Mouse (Mus musculus) lung, embryonic 15.5 days (tissue): ENCODE results near the gene Osbpl5. TPM values are rescaled to one million over a fixed set of nuclear protein-coding genes. Genes with fewer than 3 reads are reported as not detected.
"Not testable (repeated sequence)": the region's sequence is repeated elsewhere in the genome, so short reads cannot be mapped to it uniquely, and the experiment has no call there.

Experiments used
- ATAC-seq: fragments of 200-750 bp; cut with Nextera tagmentation; 2 replicates; pipeline ENCODE4 v1.8.0; 2017; ENCODE audit warnings: moderate number of reproducible peaks, borderline replicate concordance; ENCODE audit not compliant: low FRiP score, low TSS enrichment; ENCODE audit errors: extremely low read depth
- H3K27ac ChIP-seq: fragments of 300-500 bp; sonication (generic); 2 replicates; pipeline ENCODE4 v1.5.1; 2015; ENCODE audit warnings: moderate library complexity, mild to moderate bottlenecking, inconsistent platforms
- H3K27me3 ChIP-seq: fragments of 300-500 bp; sonication (generic); 2 replicates; pipeline ENCODE4 v1.6.1; 2015; ENCODE audit warnings: inconsistent platforms
- H3K36me3 ChIP-seq: fragments of 300-500 bp; sonication (generic); 2 replicates; pipeline ENCODE4 v1.6.1; 2015; ENCODE audit warnings: inconsistent platforms
- H3K4me1 ChIP-seq: fragments of 300-500 bp; sonication (generic); 2 replicates; pipeline ENCODE4 v1.6.1; 2015; ENCODE audit warnings: inconsistent platforms
- H3K4me2 ChIP-seq: fragments of 300-500 bp; sonication (generic); 2 replicates; pipeline ENCODE4 v1.6.1; 2015; ENCODE audit warnings: inconsistent platforms, mild to moderate bottlenecking, moderate library complexity
- H3K4me3 ChIP-seq: fragments of 300-500 bp; sonication (generic); 2 replicates; pipeline ENCODE4 v1.5.1; 2015; ENCODE audit warnings: mild to moderate bottlenecking, inconsistent platforms
- H3K9ac ChIP-seq: fragments of 300-500 bp; sonication (generic); 2 replicates; pipeline ENCODE4 v1.6.1; 2015; ENCODE audit warnings: inconsistent platforms
- H3K9me3 ChIP-seq: fragments of 300-500 bp; sonication (generic); 2 replicates; pipeline ENCODE4 v1.6.1; 2016; ENCODE audit warnings: inconsistent platforms
- WGBS: fragments of 180-500 bp; shearing (Covaris S2); methylation state at CpG from one replicate; pipeline ENCODE4 v1.1.7; 2015; 5-methylcytosine and 5-hydroxymethylcytosine counted together
- microRNA-seq: library from miRNA; unstranded; fragments of <30 nt; microRNA quantifications from one replicate; pipeline ENCODE4, GENCODE M21; 2016
- polyA plus RNA-seq: library from polyadenylated mRNA; unstranded; fragments of >200 nt; fragmentation: Nextera tagmentation; extraction: Ambion mirVana; gene quantifications from 2 replicates; pipeline ENCODE4 v1.2.1, GENCODE M21; 2015

Osbpl5 gene
- polyA plus RNA-seq, 1 experiment from 2014 or later: 43.3 TPM

- H3K4me3 ChIP-seq: no peak overlapping the region
- no peaks in the 10 kb centered on the region for H3K27me3 ChIP-seq
- H3K4me2 ChIP-seq: no peak overlapping the region
- H3K36me3 ChIP-seq: no peaks in the 10 kb centered on the region
- no peak for ATAC-seq
- no peaks in the 10 kb centered on the region for H3K9me3 ChIP-seq
- no peak overlapping the region for H3K27ac ChIP-seq
- H3K4me1 ChIP-seq: no peaks in the 10 kb centered on the region
- no peak overlapping the region for H3K9ac ChIP-seq
Measured at GRCm38 (mm10) chr7:143666427-143667311, 90.1 kb downstream of the Osbpl5 start.

GRCm38 (mm10) chr7:143663470-143663869 lies 93.3 kb downstream of the Osbpl5 start:
- 76% methylated on average over 2 of the region's 2 CpGs for WGBS
- H3K27me3 ChIP-seq: no peaks in the 10 kb centered on the region
- H3K4me3 ChIP-seq: no peak overlapping the region
- no peak overlapping the region for H3K27ac ChIP-seq
- H3K36me3 ChIP-seq: no peaks in the 10 kb centered on the region
- no peak overlapping the region for H3K9ac ChIP-seq
- ATAC-seq: no peak
- no peaks in the 10 kb centered on the region for H3K9me3 ChIP-seq
- H3K4me2 ChIP-seq: no peak overlapping the region
- H3K4me1 ChIP-seq: no peaks in the 10 kb centered on the region

GRCm38 (mm10) chr7:143660797-143661196 lies 96.0 kb downstream of the Osbpl5 start:
- Histone ChIP-seq H3K9me3 (no peaks in the 10 kb centered on the region), H3K4me2 (no peak overlapping the region), H3K9ac (no peak overlapping the region), H3K36me3 (no peaks in the 10 kb centered on the region), H3K4me3 (no peak overlapping the region), H3K4me1 (no peaks in the 10 kb centered on the region), H3K27me3 (no peaks in the 10 kb centered on the region), H3K27ac (no peak overlapping the region)
- ATAC-seq: no peak

- not testable (repeated sequence) for H3K9me3 ChIP-seq, H3K4me1 ChIP-seq, H3K27me3 ChIP-seq, H3K9ac ChIP-seq, H3K36me3 ChIP-seq, H3K27ac ChIP-seq
- H3K4me3 ChIP-seq: peak overlapping the region; percentile 57
- peak overlapping the region; percentile 84 for H3K4me2 ChIP-seq
- peak; percentile 62; the same call in 1 of the 2 replicates for ATAC-seq
- WGBS: 54% methylated on average over 10 of the region's 10 CpGs
Measured at GRCm38 (mm10) chr7:143649769-143650346, 106.9 kb downstream of the Osbpl5 start.

GRCm38 (mm10) chr7:143649034-143649768 lies 107.6 kb downstream of the Osbpl5 start, which contains the start of gene Tnfrsf22:
Tnfrsf22 (minus strand) TSS chr7:143649661.
- peak; percentile 98 for ATAC-seq
- H3K4me1 ChIP-seq: no peaks in the 10 kb centered on the region
- no peaks in the 10 kb centered on the region for H3K27me3 ChIP-seq
- H3K4me2 ChIP-seq: peak within 1 kb of the TSS; percentile 84
- H3K4me3 ChIP-seq: peak within 1 kb of the TSS; percentile 57
- H3K9me3 ChIP-seq: no peaks in the 10 kb centered on the region
- no peak within 1 kb of the TSS for H3K27ac ChIP-seq
- 2% methylated on average over 39 of the region's 39 CpGs for WGBS
- H3K9ac ChIP-seq: peak within 1 kb of the TSS; percentile 44
- no peaks in the 10 kb centered on the region for H3K36me3 ChIP-seq

- H3K9ac ChIP-seq, ATAC-seq, H3K4me3 ChIP-seq, H3K36me3 ChIP-seq, H3K4me1 ChIP-seq, H3K9me3 ChIP-seq, H3K4me2 ChIP-seq, H3K27me3 ChIP-seq, H3K27ac ChIP-seq: not testable (repeated sequence)
- WGBS: 71% methylated on average over 2 of the region's 2 CpGs
Measured at GRCm38 (mm10) chr7:143643949-143644348, 112.8 kb downstream of the Osbpl5 start.

Small RNA genes lying within 50 kb of the gene (microRNA-seq; reads per million reads assigned to microRNA genes)
- gene Gm22064: not detected

Other genes with a start within 250 kb of the Osbpl5 start
- gene Nap1l4, start 207.9 kb downstream of the Osbpl5 start, polyA plus RNA-seq: 254 and 255 TPM in 2 replicates
- 55.7 and 58.9 TPM in 2 replicates for gene Cars, start 156.9 kb downstream of the Osbpl5 start, polyA plus RNA-seq
- gene Tnfrsf26, start 128.3 kb downstream of the Osbpl5 start, polyA plus RNA-seq: 0.33 and 0.44 TPM in 2 replicates
- 7.8 and 8.1 TPM in 2 replicates for gene Tnfrsf22, start 107.3 kb downstream of the Osbpl5 start, polyA plus RNA-seq
- gene Tnfrsf23, start 71.1 kb downstream of the Osbpl5 start, polyA plus RNA-seq: 1.1 and 1.2 TPM in 2 replicates
- gene Mrgprg, start 10.0 kb upstream of the Osbpl5 start, polyA plus RNA-seq: not detected in 2 replicates
- gene Mrgpre, start 27.5 kb upstream of the Osbpl5 start, polyA plus RNA-seq: 0.93 and 1.1 TPM in 2 replicates
- 7.9 and 9.0 TPM in 2 replicates for gene Nadsyn1, start 65.9 kb upstream of the Osbpl5 start, polyA plus RNA-seq
- gene Dhcr7, start 66.2 kb upstream of the Osbpl5 start, polyA plus RNA-seq: 30.4 and 30.9 TPM in 2 replicates
- gene Gm498, start 109.9 kb upstream of the Osbpl5 start, polyA plus RNA-seq: not detected in 2 replicates
- 1.4 and 1.8 TPM in 2 replicates for gene Shank2, start 244.9 kb upstream of the Osbpl5 start, polyA plus RNA-seq